Mouse (Mus musculus) frontal cortex, adult 2 months (tissue): ENCODE results near the gene Casp8. TPM values are rescaled to one million over a fixed set of nuclear protein-coding genes. Genes with fewer than 3 reads are reported as not detected.
"Not testable (repeated sequence)": the region's sequence is repeated elsewhere in the genome, so short reads cannot be mapped to it uniquely, and the experiment has no call there.

Experiments
- DNase-seq, 2 experiments: peaks; one replicate each; pipeline ENCODE4 v3.0.0; 2022; ENCODE audit warnings: low spot score in 1 of 2; ENCODE audit errors: extremely low spot score in 1 of 2
- polyA plus RNA-seq: library from polyadenylated mRNA; depleted of rRNA; stranded (reverse); fragments of >200 nt; gene quantifications from 2 replicates; pipeline ENCODE4 v1.2.3, GENCODE M21; 2012; rRNA removed

Casp8 gene
- polyA plus RNA-seq: 2.9 and 3.4 TPM in 2 replicates

- no peak for DNase-seq
These were observed at the start of gene Casp8 for GRCm38 (mm10) chr1:58795291-58796058. Gene Casp8, plus strand, starts transcription at chr1:58795374.

- peak; percentile 20 to 80 for DNase-seq
These were observed 48.3 kb upstream of the Casp8 start for GRCm38 (mm10) chr1:58746880-58747279.

- no peak for DNase-seq
These were observed 35.7 kb upstream of the Casp8 start for GRCm38 (mm10) chr1:58759451-58759850.

- no peak for DNase-seq
These were observed 34.6 kb upstream of the Casp8 start for GRCm38 (mm10) chr1:58760581-58760980.

- DNase-seq: not testable (repeated sequence)
These were observed 33.5 kb upstream of the Casp8 start for GRCm38 (mm10) chr1:58761391-58762275.

- no peak for DNase-seq
These were observed 32.6 kb upstream of the Casp8 start for GRCm38 (mm10) chr1:58762576-58762975.

GRCm38 (mm10) chr1:58766446-58766845 lies 28.7 kb upstream of the Casp8 start:
- DNase-seq: not testable (repeated sequence)

- no peak for DNase-seq
These were observed 26.0 kb upstream of the Casp8 start for GRCm38 (mm10) chr1:58769136-58769535.

- DNase-seq: no peak
These were observed 25.5 kb upstream of the Casp8 start for GRCm38 (mm10) chr1:58769701-58770100.

- DNase-seq: peak in 1 of 2 experiments; percentile 83
These were observed 25.0 kb upstream of the Casp8 start for GRCm38 (mm10) chr1:58770111-58770720.

GRCm38 (mm10) chr1:58772084-58772483 lies 23.1 kb upstream of the Casp8 start:
- DNase-seq: no peak

GRCm38 (mm10) chr1:58773280-58773679 lies 21.9 kb upstream of the Casp8 start:
- no peak for DNase-seq

GRCm38 (mm10) chr1:58773905-58774304 lies 21.3 kb upstream of the Casp8 start:
- DNase-seq: no peak

- no peak for DNase-seq
These were observed 19.8 kb upstream of the Casp8 start for GRCm38 (mm10) chr1:58775361-58775760.

GRCm38 (mm10) chr1:58777583-58777982 lies 17.6 kb upstream of the Casp8 start:
- no peak for DNase-seq

- DNase-seq: no peak
These were observed 16.9 kb upstream of the Casp8 start for GRCm38 (mm10) chr1:58778226-58778625.

- no peak for DNase-seq
These were observed 8.9 kb upstream of the Casp8 start for GRCm38 (mm10) chr1:58786276-58786675.

GRCm38 (mm10) chr1:58788410-58788809 lies 6.8 kb upstream of the Casp8 start:
- no peak for DNase-seq

GRCm38 (mm10) chr1:58794705-58795104 lies 469 bp upstream of the Casp8 start:
- no peak for DNase-seq

GRCm38 (mm10) chr1:58796059-58796363 lies 837 bp downstream of the Casp8 start:
- DNase-seq: no peak

GRCm38 (mm10) chr1:58796853-58797252 lies 1.7 kb downstream of the Casp8 start:
- DNase-seq: no peak
